Mouse (Mus musculus): ENCODE results near the gene Cfap74.

DNA sequence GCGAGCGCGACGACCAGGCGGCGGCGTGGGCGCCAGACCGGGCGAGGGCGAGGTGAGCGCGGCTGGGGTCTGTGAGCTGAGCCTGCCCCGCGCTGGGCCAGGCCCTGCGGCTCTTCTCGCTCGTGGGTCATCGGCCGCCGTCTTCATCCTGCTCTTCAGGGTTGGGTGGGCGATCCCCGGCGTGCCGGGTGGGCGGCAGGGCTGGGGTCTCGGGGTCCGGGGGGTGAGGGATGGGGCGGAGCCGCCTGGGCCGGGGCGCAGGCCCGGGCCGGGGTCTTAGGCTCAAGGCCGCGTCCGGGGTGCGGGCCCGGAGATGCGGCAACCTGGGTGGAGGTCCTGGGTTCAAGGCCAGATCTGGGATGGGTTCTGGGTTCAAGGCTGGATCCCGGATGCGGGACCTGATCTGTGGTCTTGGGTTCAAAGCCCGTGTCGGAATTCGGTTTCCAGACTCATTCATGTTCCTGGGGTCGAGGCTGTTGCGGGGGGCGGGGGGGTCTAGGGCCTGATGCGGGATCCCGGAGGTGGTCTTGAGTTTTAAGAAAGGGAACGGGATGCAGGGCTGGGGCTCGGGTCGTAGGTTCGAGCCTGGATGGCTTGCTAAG lies 82.6 kb downstream of the Cfap74 start:
- no peak for TF ChIP-seq CTCF (IDR thresholded peaks at IDR 0.05)
- TF ChIP-seq EP300 (IDR thresholded peaks at IDR 0.05), result no peak
